Mouse (Mus musculus): Measurements from ENCODE around the gene H2-Q10. TPM values are rescaled to one million over a fixed set of nuclear protein-coding genes. Genes with fewer than 3 reads are reported as not detected.
A peak's percentile ranks its signal among the peaks of the same experiment; 100 is the strongest.
"Not testable (repeated sequence)": the region's sequence is repeated elsewhere in the genome, so short reads cannot be mapped to it uniquely, and the experiment has no call there.

The H2-Q10 gene
- polyA plus RNA-seq, 1 experiment from 2014 or later = 0.58 TPM

DNA sequence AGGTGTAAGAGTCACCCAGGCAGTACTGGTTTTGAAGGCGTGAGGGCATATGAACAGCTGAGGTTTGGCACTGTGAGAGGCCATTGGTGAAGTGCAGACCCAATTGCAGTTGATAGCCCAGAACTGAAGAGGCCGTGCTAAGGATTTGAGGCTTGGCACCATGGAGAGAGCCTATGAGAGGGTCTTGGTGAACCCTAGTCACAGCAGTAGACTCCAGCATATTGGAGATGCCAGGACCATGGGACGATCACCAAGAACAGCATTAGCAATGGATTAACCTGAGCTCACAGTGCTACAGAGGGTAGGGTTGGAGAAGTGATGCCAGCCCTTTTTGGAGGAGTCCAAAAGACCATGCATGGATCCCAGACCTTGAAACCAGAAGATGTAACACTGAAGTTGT, 37.7 kb upstream of the H2-Q10 start:
- H3K27me3 ChIP-seq = peaks cover 28% of the 10 kb centered on the region
- not testable (repeated sequence) for ATAC-seq (replicated peaks; ENCODE audit: insufficient number of reproducible peaks, insufficient read depth, low FRiP score, low read depth); H3K4me3 ChIP-seq; H3K36me3 ChIP-seq; H3K9me3 ChIP-seq (replicated peaks); H3K9ac ChIP-seq; H3K27ac ChIP-seq; H3K4me2 ChIP-seq; H3K4me1 ChIP-seq (replicated peaks)
- 76% methylated on average over 3 of the region's 3 CpGs for WGBS

DNA sequence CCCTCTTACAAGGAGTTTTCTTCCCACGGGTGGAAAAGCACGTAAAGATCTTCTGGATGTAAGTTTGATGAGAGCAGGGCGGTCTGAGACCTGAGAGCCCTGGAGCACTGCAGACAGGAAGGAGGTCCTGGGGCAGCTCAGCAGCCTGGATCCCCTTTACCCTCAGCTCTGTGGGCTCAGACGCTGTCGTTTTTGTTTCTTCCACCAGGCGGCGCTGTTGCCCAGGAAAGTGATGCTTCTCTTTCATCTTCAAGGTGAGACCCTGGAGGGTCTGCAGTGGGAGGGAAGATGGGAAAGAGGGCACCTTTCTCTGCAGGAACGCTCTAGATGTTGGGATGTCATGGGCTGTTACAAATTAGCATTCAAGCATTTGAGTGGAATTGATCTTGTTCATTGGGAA, 35.1 kb upstream of the H2-Q10 start:
- not testable (repeated sequence) for H3K36me3 ChIP-seq; H3K4me2 ChIP-seq; H3K4me1 ChIP-seq (replicated peaks); H3K9ac ChIP-seq; H3K4me3 ChIP-seq; H3K9me3 ChIP-seq (replicated peaks); H3K27ac ChIP-seq; ATAC-seq (replicated peaks; ENCODE audit: insufficient number of reproducible peaks, insufficient read depth, low FRiP score, low read depth)
- H3K27me3 ChIP-seq = peaks cover 33% of the 10 kb centered on the region
- WGBS = 10% methylated on average over 8 of the region's 8 CpGs

DNA sequence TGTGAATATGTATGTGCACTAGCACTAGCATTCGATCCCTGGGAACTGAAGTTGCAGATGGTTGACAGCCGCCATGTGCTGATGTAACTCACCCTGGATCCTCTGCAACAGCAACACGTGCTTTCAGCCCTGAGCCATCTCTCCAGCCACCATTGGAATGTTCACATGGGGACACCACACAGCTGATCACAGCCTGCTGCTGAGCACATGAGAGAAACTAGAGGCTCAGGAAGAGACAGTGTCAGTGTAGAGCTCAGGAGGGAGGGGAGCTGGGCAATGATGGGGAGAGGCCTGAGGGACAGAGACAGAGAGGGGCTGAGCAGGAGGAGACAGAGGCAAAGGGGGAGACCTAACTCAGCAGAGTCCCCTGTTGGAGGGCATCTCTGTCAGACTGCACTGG, 34.3 kb upstream of the H2-Q10 start:
- peaks cover 37% of the 10 kb centered on the region for H3K27me3 ChIP-seq

DNA sequence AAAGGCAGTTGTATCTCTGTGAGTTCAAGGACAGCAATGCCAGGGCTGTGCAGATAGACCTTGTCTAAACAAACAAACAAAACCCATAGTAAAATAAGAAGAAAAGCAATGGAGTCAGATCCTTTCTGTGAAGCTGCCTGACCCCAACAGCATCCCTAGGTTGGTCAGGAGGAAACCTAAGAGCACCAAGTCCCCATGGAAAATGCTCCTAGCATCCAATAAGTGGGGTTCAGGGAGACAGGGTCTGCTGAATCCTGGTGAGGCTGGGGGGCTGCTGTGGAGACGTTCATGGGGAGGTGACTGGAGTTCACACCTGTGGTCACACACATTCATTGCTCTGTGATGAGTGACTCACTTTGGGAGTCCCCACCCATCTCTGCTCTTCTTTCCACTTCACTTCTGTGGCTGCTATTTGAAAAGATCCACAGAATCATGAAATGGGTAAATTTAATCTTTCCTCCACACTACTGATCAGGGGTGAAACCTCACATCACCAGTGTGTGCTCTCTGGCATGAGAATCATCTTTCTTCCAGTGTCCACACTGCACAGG, 32.4 kb upstream of the H2-Q10 start:
- ATAC-seq (replicated peaks; ENCODE audit: insufficient number of reproducible peaks, insufficient read depth, low FRiP score, low read depth); H3K36me3 ChIP-seq; H3K9ac ChIP-seq; H3K4me3 ChIP-seq; H3K4me1 ChIP-seq (replicated peaks); H3K9me3 ChIP-seq (replicated peaks); H3K27ac ChIP-seq; H3K4me2 ChIP-seq: not testable (repeated sequence)
- H3K27me3 ChIP-seq = peaks cover 37% of the 10 kb centered on the region
- 55% methylated on average over 1 of the region's 1 CpGs for WGBS

More for the DNA sequence above, 34.3 kb upstream of the H2-Q10 start:
- H3K4me3 ChIP-seq; H3K9ac ChIP-seq; H3K4me1 ChIP-seq (replicated peaks); H3K4me2 ChIP-seq; ATAC-seq (replicated peaks; ENCODE audit: insufficient number of reproducible peaks, insufficient read depth, low FRiP score, low read depth); H3K9me3 ChIP-seq (replicated peaks); H3K27ac ChIP-seq; H3K36me3 ChIP-seq: not testable (repeated sequence)
- 72% methylated on average over 3 of the region's 3 CpGs for WGBS

DNA sequence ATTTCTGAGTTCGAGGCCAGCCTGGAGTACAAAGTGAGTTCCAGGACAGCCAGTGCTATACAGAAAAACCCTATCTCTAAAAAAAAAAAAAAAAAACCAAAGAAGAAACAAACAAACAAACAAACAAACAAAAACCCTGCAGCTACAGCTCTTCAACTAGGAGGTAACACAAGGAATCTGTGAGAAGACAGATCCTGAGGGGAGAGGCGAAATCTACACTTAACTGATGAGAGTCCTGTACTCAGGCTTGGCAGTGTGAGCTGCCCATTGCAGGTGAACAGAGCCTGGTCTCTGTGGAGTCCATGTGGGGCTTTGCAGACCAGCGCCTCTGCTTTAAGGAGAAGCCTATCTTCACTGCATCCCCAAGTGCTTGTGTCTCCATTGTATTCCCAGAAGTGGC, 31.5 kb upstream of the H2-Q10 start:
- WGBS = 88% methylated on average over 3 of the region's 3 CpGs
- not testable (repeated sequence) for H3K27ac ChIP-seq; H3K36me3 ChIP-seq; ATAC-seq (replicated peaks; ENCODE audit: insufficient number of reproducible peaks, insufficient read depth, low FRiP score, low read depth); H3K4me1 ChIP-seq (replicated peaks); H3K4me3 ChIP-seq; H3K9me3 ChIP-seq (replicated peaks); H3K9ac ChIP-seq
- H3K4me2 ChIP-seq = peak overlapping the region; percentile 95; the same call in 1 of the 2 replicates
- H3K27me3 ChIP-seq = peaks cover 36% of the 10 kb centered on the region

DNA sequence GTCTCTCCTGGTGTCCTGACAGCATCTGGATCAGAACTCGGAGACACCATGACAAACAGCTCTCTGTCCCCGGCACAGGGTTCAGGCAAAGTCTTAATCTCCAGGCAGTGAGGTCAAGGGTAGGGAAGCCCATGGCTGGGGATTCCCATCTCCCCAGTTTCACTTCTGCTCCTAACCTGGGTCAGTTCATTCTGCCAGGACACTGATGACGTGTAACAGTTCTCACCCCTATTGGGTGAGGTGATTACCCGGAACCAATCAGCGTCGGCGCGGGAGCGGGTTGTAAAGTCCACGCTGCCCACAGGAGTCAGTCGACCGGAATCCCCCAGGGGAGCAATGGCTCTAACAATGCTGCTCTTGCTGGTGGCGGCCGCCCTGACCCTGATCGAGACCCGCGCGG, 31.0 kb upstream of the H2-Q10 start, which contains the start of gene H2-Q7:
Gene H2-Q7, plus strand, starts transcription at position 271 of the 400 bp plus-strand sequence.
- peak; percentile 87 for ATAC-seq (replicated peaks; ENCODE audit: insufficient number of reproducible peaks, insufficient read depth, low FRiP score, low read depth)
- H3K4me1 ChIP-seq (replicated peaks); H3K36me3 ChIP-seq; H3K27ac ChIP-seq; H3K9me3 ChIP-seq (replicated peaks): not testable (repeated sequence)
- Histone ChIP-seq H3K4me3 (peak within 1 kb of the TSS; percentile 53), H3K9ac (peak within 1 kb of the TSS; percentile 50), H3K27me3 (peaks cover 34% of the 10 kb centered on the region), H3K4me2 (peak within 1 kb of the TSS; percentile 95)
- WGBS = 4% methylated on average over 18 of the region's 18 CpGs

DNA sequence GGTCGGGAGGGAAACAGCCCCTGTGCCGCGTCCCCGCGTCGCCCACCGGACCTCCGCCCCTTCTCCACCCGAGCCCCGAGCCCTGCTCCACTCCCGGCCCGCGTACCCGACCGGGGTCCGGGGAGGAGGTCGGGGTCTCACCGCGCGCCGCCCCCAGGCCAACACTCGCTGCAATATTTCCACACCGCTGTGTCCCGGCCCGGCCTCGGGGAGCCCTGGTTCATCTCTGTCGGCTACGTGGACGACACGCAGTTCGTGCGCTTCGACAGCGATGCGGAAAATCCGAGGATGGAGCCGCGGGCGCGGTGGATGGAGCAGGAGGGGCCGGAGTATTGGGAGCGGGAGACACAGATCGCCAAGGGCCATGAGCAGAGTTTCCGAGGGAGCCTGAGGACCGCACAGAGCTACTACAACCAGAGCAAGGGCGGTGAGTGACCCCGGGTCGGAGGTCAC, 30.6 kb upstream of the H2-Q10 start:
- WGBS = 1% methylated on average over 48 of the region's 48 CpGs
- H3K36me3 ChIP-seq; H3K4me1 ChIP-seq (replicated peaks); H3K9me3 ChIP-seq (replicated peaks); H3K27ac ChIP-seq: not testable (repeated sequence)
- Histone ChIP-seq H3K4me3 (peak overlapping the region; percentile 53), H3K9ac (peak overlapping the region; percentile 50), H3K27me3 (peaks cover 31% of the 10 kb centered on the region), H3K4me2 (peak overlapping the region; percentile 95)
- ATAC-seq (replicated peaks; ENCODE audit: insufficient number of reproducible peaks, insufficient read depth, low FRiP score, low read depth) = peak; percentile 34

DNA sequence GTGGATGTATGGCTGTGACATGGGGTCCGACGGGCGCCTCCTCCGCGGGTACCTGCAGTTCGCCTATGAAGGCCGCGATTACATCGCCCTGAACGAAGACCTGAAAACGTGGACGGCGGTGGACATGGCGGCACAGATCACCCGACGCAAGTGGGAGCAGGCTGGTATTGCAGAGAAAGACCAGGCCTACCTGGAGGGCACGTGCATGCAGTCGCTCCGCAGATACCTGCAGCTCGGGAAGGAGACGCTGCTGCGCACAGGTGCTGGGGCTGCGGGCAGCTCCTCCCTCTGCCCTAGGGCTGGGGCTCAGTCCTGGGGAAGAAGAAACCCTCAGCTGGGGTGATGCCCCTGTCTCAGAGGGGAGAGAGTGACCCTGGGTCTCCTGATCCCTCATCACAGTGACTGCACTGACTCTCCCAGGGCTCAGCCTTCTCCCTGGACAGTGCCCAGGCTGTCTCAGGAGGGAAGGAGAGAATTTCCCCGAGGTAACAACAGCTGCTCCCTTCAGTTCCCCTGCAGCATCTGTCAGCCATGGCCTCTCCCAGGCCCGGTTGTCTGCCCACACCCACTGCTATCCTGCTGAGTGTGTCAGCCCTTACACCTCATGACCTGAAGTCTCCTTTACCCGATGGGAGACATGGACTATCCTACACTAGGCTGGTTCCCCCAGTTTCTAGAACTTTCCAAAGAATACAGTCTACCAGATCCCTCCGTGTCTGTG, 29.8 kb upstream of the H2-Q10 start:
- ATAC-seq (replicated peaks; ENCODE audit: insufficient number of reproducible peaks, insufficient read depth, low FRiP score, low read depth); H3K36me3 ChIP-seq; H3K4me1 ChIP-seq (replicated peaks); H3K27ac ChIP-seq; H3K9ac ChIP-seq; H3K9me3 ChIP-seq (replicated peaks): not testable (repeated sequence)
- peak overlapping the region; percentile 95 for H3K4me2 ChIP-seq
- H3K27me3 ChIP-seq = peaks cover 30% of the 10 kb centered on the region
- 33% methylated on average over 27 of the region's 27 CpGs for WGBS
- 0 out of 2 replicates have a peak overlapping the region, but pooled peaks have one; percentile 53 for H3K4me3 ChIP-seq

DNA sequence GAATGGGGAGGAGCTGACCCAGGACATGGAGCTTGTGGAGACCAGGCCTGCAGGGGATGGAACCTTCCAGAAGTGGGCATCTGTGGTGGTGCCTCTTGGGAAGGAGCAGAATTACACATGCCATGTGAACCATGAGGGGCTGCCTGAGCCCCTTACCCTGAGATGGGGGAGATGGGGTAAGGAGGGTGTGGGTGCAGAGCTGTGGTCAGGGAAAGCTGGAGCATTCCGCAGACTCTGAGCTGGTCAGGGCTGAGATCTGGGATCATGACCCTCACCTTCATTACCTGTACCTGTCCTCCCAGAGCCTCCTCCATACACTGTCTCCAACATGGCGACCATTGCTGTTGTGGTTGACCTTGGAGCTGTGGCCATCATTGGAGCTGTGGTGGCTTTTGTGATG, 27.5 kb upstream of the H2-Q10 start:
- H3K9ac ChIP-seq; H3K4me1 ChIP-seq (replicated peaks); H3K4me3 ChIP-seq; H3K4me2 ChIP-seq; ATAC-seq (replicated peaks; ENCODE audit: insufficient number of reproducible peaks, insufficient read depth, low FRiP score, low read depth); H3K27ac ChIP-seq; H3K9me3 ChIP-seq (replicated peaks); H3K36me3 ChIP-seq: not testable (repeated sequence)
- 76% methylated on average over 2 of the region's 2 CpGs for WGBS
- peaks cover 22% of the 10 kb centered on the region for H3K27me3 ChIP-seq

DNA sequence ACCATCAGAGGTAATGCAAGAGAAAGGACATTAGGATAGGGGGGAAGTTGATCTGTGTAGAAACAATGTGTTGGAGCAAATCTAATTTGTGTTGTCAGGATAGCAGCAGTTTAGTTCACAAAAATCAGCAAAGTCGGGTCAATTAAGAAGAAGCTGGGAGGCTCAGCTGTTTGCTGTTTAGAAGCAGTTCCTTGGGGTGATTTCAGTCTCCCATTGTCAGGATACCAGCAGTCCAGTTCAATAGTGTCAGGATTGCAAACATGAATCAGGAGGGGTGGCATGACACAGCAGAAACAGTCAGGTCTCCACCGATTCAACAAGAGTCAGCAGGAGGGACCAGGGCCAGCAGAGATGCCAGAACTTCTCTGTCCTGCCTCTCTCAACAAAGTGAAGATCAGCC, 25.4 kb upstream of the H2-Q10 start:
- WGBS = 73% methylated on average over 2 of the region's 2 CpGs
- ATAC-seq (replicated peaks; ENCODE audit: insufficient number of reproducible peaks, insufficient read depth, low FRiP score, low read depth); H3K9me3 ChIP-seq (replicated peaks); H3K36me3 ChIP-seq; H3K4me3 ChIP-seq; H3K4me2 ChIP-seq; H3K27me3 ChIP-seq; H3K27ac ChIP-seq; H3K4me1 ChIP-seq (replicated peaks); H3K9ac ChIP-seq: not testable (repeated sequence)

DNA sequence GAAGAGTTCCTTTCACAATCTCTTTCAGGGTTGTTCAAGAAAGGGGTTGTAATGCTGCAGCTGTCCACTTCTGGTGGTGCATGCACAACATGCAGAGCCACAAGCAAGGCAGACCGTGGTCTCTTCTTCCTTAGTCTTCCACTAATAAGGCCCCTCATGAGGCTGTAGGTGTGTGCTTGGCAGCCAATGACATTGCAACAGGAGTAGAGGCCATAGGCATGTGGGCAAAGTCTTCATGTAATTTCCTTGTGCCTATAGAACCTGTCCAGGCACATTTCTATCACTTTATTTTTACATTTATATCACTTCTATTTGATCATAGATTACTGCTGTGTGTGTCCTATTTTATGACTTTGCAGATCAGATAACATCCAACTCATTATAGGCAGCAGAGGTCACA, 11.6 kb upstream of the H2-Q10 start:
- not testable (repeated sequence) for H3K4me1 ChIP-seq (replicated peaks); H3K9me3 ChIP-seq (replicated peaks); H3K4me2 ChIP-seq; H3K27ac ChIP-seq; H3K36me3 ChIP-seq; H3K9ac ChIP-seq; H3K4me3 ChIP-seq; ATAC-seq (replicated peaks; ENCODE audit: insufficient number of reproducible peaks, insufficient read depth, low FRiP score, low read depth); H3K27me3 ChIP-seq
- WGBS = no CpG with 5 or more reads among the region's 1 CpGs
